Mouse (Mus musculus) testis, adult 2 months (tissue): ENCODE measurements around the gene Atp5d. TPM values are rescaled to one million over a fixed set of nuclear protein-coding genes. Genes with fewer than 3 reads are reported as not detected.

Experiments used
- H3K27ac ChIP-seq: fragments of 200-500 bp; 2 replicates; pipeline ENCODE4 v1.5.1; 2012; ENCODE audit warnings: low read depth, low read length; ENCODE audit not compliant: control insufficient read depth, insufficient read depth
- H3K27me3 ChIP-seq: fragments of 200-500 bp; 2 replicates; pipeline ENCODE4 v1.6.1; 2012; ENCODE audit warnings: mild to moderate bottlenecking, low read length, moderate library complexity; ENCODE audit not compliant: control insufficient read depth, insufficient read depth
- H3K36me3 ChIP-seq: fragments of 200-500 bp; 2 replicates; pipeline ENCODE4 v1.6.1; 2012; ENCODE audit warnings: mild to moderate bottlenecking, low read length; ENCODE audit not compliant: control insufficient read depth, insufficient read depth
- H3K4me1 ChIP-seq: fragments of 200-500 bp; 2 replicates; pipeline ENCODE4 v1.6.1; 2012; ENCODE audit warnings: low read length; ENCODE audit not compliant: control insufficient read depth, insufficient read depth
- H3K4me3 ChIP-seq: fragments of 200-500 bp; 2 replicates; pipeline ENCODE4 v1.5.1; 2012; ENCODE audit warnings: low read depth, mild to moderate bottlenecking, low read length, moderate library complexity, mixed read lengths; ENCODE audit not compliant: control insufficient read depth
- CTCF ChIP-seq: fragments of 200-500 bp; IDR thresholded peaks from 2 replicates; pipeline ENCODE4 v1.5.1; 2012; ENCODE audit warnings: low read depth, mild to moderate bottlenecking, inconsistent platforms, low read length, moderate library complexity; ENCODE audit not compliant: control insufficient read depth, insufficient read depth, insufficient replicate concordance
- POLR2A ChIP-seq: fragments of 200-500 bp; IDR thresholded peaks from 2 replicates; pipeline ENCODE4 v1.6.1; 2012; ENCODE audit warnings: low read depth, mild to moderate bottlenecking, inconsistent platforms, low read length, moderate library complexity; ENCODE audit not compliant: control insufficient read depth
- polyA plus RNA-seq: library from polyadenylated mRNA; depleted of rRNA; stranded (reverse); fragments of >200 nt; gene quantifications from 2 replicates; pipeline ENCODE4 v1.2.3, GENCODE M21; 2012

Gene Atp5d
- polyA plus RNA-seq, 1 experiment = 241 TPM

DNA sequence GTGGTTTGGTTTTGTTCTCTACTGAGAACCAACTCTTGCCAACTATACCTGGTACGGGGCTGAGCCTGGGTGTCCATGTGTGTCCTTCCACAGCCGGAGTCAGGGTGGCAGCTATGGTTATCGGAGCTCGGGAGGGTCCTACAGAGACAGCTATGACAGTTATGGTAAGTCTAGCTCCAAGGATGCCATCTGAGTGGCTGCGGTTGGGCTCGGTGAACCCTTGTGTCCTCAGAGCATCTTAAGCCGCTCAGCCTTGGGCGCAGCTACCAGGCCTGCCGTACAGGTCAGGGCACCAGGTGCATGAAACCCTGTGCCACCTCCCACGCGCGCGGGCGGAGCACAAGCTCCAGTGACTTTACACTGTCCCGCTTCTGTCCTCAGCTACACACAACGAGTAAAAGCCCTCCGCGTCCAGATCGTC lies 32.2 kb downstream of the Atp5d start:
- H3K27me3 ChIP-seq = no peaks in the 10 kb centered on the region
- H3K27ac ChIP-seq = no peak overlapping the region
- peaks cover 28% of the 10 kb centered on the region for H3K4me1 ChIP-seq
- no peak overlapping the region for H3K4me3 ChIP-seq
- peaks cover 4% of the 10 kb centered on the region for H3K36me3 ChIP-seq
- no peak for TF ChIP-seq CTCF
- no peak; the same call in 1 of the 2 replicates for TF ChIP-seq POLR2A

- H3K4me1 ChIP-seq = peaks cover 25% of the 10 kb centered on the region
- TF ChIP-seq CTCF (no peak), POLR2A (no peak)
- no peak overlapping the region for H3K27ac ChIP-seq
- H3K27me3 ChIP-seq = no peaks in the 10 kb centered on the region
- no peak overlapping the region; the same call in 1 of the 2 replicates for H3K4me3 ChIP-seq
- H3K36me3 ChIP-seq = peaks cover 4% of the 10 kb centered on the region
Measured at GRCm38 (mm10) chr10:80171252-80171651, 32.8 kb downstream of the Atp5d start.

GRCm38 (mm10) chr10:80171760-80172526 lies 33.5 kb downstream of the Atp5d start:
- Histone ChIP-seq H3K27ac (no peak overlapping the region), H3K4me1 (peaks cover 23% of the 10 kb centered on the region), H3K27me3 (no peaks in the 10 kb centered on the region), H3K4me3 (peak overlapping the region; percentile 4), H3K36me3 (peaks cover 4% of the 10 kb centered on the region)
- TF ChIP-seq POLR2A (no peak), CTCF (no peak)

DNA sequence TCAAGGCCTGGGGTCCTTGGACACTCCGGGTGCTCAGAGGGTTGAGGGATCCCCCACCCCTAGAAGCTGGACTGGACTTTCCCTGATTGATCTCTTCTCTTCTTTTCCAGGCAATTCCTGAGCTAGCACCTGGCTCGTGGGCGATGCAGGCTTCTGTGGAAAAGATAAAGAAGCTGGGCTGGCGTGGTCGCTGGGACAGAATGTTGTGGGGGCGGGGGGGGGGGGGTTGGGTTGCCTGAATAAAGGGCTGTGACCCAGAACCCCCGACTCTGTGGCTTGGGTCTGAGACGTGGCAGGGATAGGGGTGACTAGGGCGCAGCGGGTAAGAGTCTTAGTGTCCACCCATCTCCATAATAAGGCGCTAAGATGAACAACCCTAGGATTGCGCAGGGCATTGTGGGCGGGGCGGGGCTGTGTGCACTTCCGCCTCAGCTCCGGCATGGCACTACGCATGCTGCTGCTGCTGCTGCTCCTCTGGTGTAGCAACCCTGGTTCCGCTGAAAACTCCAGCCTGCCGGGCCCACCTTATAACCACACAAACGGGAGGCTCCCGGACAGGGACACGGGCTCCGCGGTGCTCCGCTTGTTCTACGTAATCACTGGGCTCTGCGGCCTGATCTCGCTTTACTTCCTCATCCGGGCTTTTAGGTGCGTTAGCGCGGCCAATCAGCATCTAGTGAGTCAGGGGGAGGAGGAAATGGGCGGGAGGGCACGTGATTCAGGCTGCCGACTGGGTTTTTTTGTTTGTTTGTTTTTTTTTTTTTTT lies 34.3 kb downstream of the Atp5d start, which contains the start of gene 1600002K03Rik:
Gene 1600002K03Rik (plus strand): TSS at position 418 of the 766 bp plus-strand sequence.
- TF ChIP-seq POLR2A (peak; percentile 59), CTCF (no peak)
- H3K4me1 ChIP-seq = peaks cover 23% of the 10 kb centered on the region
- H3K27me3 ChIP-seq = no peaks in the 10 kb centered on the region
- H3K27ac ChIP-seq = peak within 1 kb of the TSS; percentile 82
- H3K4me3 ChIP-seq = peak within 1 kb of the TSS; percentile 88
- peaks cover 4% of the 10 kb centered on the region for H3K36me3 ChIP-seq

DNA sequence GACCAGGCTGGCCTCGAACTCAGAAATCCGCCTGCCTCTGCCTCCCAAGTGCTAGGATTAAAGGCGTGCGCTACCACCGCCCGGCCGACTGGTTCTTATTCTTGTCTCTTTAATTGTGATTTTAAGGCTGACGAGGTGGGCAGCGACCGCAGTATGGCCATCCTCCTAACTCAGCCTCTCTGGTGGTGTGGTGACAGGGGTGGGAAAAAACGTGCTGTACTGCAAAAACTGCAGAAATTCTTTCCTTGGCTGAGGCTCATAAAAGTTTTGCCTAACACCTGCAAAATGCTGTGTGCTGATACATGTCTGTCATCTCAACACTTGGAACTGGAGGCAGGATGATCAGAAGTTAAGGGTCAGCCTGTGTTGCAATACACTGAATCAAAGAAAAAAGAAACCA lies 34.9 kb downstream of the Atp5d start:
- peak overlapping the region; percentile 50 for H3K27ac ChIP-seq
- H3K4me3 ChIP-seq = peak overlapping the region; percentile 41
- H3K27me3 ChIP-seq = no peaks in the 10 kb centered on the region
- no peak for TF ChIP-seq POLR2A
- peaks cover 23% of the 10 kb centered on the region for H3K4me1 ChIP-seq
- peaks cover 4% of the 10 kb centered on the region for H3K36me3 ChIP-seq

GRCm38 (mm10) chr10:80173955-80174640 lies 35.7 kb downstream of the Atp5d start:
- no peak overlapping the region for H3K4me3 ChIP-seq
- peaks cover 4% of the 10 kb centered on the region for H3K36me3 ChIP-seq
- peaks cover 23% of the 10 kb centered on the region for H3K4me1 ChIP-seq
- TF ChIP-seq POLR2A = no peak
- no peak for TF ChIP-seq CTCF
- no peak overlapping the region for H3K27ac ChIP-seq
- no peaks in the 10 kb centered on the region for H3K27me3 ChIP-seq

GRCm38 (mm10) chr10:80174705-80175104 lies 36.3 kb downstream of the Atp5d start:
- TF ChIP-seq CTCF = peak; percentile 38; the same call in 1 of the 2 replicates
- no peak for TF ChIP-seq POLR2A
- H3K36me3 ChIP-seq = peaks cover 4% of the 10 kb centered on the region
- H3K4me3 ChIP-seq = no peak overlapping the region
- H3K4me1 ChIP-seq = peaks cover 26% of the 10 kb centered on the region
- no peaks in the 10 kb centered on the region for H3K27me3 ChIP-seq
- no peak overlapping the region for H3K27ac ChIP-seq
